Mouse (Mus musculus): ENCODE measurements at regions not wholly inside any gene's neighbourhood (a gene's known extent, or its start where the extent isn't known, plus 50 kb on each side); places are given as distances from the start of the nearest gene placed in this dataset.

GRCm38 (mm10) chr11:31530851-31531250, 140.8 kb downstream of the Bod1 start:
- DNase-seq: no peak

DNA sequence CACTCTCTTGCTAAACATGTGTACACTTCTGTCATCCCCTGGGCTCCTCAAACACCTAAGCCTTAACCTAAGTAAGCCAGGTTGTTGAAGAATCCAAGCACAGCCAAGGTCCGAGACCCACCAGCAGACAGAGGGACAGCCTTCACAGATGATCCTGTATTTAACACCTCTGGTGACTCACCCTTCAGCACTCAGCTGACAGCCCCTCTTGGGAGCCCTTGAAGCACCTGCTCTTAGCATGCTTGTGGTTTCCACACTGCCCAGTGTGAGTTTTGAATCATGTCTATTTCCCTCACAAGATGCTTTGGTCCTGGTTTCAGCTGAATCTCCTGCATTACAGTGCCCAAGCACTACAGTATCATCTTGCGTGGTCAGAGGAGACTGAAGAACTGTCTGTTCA, 142.0 kb downstream of the Bod1 start:
- no peak for DNase-seq

DNA sequence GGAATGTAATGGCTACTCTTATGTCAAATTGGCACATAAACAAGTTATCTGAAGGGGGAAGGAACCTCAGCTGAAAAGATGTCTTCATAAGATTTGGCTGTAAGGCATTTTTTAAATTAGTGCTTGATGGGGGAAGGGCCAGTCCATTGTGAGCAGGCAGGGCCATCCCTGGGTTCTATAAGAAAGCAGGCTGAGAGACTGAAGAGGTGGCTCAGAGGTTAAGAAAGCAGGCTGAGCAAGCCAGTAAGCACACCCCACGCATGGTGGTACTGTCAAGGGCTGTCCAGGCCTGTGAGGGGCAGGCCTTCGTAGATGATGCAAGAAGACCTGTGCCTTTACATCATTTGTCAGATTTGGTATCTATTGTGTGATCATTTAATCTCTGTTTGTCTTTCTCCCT, 147.0 kb downstream of the Bod1 start:
- no peak for DNase-seq

GRCm38 (mm10) chr11:31524065-31524618, 147.5 kb downstream of the Bod1 start:
- no peak for DNase-seq

DNA sequence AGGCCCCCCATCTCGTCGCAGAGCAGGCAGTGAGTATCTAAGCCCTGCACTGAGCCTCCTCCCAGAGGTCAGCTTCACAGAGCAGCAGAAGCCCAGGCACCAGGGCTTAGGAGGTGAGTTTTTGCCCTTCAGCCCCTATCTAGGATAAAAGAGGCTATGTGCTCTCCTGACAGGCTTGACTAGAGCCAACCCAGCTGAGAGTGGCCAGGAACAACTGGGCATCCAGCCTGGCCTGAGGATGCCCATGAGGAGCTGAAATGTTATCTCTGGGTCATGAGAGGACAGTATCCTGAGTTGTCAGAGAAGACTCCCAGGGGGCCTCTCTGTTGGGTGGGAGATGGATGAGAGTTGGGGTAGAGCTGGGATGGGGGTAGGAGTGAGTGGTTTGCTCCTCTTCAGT, 149.6 kb downstream of the Bod1 start:
- no peak for DNase-seq

DNA sequence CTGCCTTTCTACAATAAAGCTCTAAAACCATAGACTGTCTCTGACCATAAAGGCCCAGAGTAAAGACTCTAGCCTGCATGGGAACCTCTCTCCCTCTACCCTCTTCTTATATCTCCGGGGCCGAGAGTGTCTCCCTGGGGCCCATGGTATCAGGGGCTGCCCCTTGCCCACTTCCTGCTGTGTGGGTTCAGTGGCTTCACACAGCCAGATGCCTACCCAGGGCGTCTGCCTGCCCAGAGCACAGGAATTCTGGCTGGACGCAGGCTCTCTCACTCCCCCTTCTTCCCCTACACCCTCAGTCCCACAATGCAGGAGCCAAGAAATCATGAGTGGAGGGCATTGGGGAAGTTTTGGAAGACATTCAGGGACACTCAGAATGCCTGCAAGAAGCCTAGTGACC, 150.8 kb downstream of the Bod1 start:
- no peak for DNase-seq

DNA sequence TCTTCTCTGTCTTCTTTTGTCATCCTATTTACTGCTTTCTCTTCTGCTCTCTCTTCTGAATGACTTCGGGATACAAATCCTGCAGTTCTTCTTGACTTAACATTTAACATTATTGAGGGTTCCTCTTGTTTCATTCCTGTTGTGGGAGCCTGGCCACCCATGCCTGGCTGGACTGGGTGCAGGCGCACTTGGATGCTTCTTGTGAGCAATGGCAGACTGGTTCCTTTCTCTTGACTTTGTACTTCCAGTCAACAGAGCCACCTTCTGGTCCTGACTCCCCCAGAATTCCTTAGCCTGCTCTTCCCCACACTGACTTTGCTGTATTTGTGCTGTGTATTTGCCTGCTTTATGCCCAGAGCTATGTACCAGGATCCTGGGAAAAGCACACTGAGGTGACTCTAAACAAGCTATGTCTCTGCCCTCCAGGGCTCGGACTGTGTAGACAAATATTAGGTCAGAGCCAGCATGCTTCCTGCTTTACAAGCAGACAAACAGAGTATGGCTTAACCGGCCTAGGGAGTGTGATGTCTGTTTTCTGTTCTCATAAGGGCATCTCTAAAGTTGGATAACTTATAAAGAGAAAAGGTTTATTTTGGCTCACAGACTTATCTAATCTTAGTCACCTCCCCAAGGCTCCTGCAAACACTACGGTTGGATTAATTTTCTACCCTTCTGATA, 133.5 kb upstream of the Stc2 start:
- DNase-seq: peak; percentile 1

GRCm38 (mm10) chr11:31485429-31485828, 115.6 kb upstream of the Stc2 start:
- DNase-seq: no peak

GRCm38 (mm10) chr11:31481057-31481340, 111.1 kb upstream of the Stc2 start:
- peak; percentile 10 for DNase-seq

DNA sequence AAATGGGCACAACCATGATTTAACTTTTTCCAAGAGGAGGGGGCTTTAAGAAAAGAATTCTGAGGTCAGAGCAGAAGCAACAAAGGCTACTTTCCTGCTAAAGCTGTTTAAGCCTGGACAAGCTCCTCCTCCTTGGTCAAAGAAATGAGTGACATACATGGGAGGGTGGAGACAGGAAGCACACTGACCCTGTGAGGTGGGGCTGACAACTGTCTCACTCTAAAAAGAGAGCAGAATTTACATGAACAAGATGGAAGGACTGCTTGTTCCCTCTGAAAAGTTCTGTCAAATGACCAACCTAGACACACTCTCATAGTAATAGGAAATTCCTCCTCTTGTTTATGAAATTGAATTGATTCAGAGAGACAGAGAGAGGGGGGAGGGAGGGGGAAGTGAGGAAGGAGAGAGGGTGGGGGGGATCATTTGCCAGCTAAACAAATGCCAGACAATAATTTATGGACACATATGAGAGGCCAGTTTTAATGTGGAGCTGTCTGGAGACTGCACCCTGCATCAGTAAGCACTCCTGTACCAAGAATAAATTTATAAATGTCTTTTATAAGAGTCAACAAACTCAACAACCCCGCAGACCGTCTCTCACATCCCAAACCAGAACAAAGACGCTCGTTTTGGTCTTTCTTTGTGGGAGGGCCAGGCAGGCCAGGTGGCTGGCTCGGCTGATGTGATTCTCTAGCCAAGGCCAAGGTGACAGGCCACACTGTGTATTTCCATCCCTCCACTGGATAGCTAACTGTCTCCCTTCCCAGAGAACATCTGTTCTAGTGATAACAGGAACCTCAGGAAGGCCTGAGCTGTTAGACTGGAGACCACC, 110.6 kb upstream of the Stc2 start:
- peak; percentile 18 for DNase-seq

DNA sequence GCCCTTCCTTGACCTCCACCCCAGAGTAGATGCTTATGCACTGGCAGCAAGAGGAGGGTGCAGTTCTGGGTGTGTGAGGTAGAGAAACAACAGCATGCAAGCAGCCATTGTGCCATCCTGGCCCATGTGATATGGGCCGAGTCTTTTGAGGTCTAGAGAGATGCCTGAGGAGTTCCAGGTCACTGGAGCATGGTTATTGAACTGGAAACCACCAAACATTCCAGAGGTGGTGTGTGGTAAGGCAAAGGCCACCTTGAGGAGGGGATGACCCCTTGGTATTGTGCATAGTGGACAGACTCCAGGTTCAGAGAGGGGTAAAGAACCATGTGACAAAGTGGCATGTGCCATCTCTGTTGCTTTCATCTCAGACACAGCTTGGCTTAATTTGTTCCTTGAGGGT, 107.9 kb upstream of the Stc2 start:
- DNase-seq: no peak

DNA sequence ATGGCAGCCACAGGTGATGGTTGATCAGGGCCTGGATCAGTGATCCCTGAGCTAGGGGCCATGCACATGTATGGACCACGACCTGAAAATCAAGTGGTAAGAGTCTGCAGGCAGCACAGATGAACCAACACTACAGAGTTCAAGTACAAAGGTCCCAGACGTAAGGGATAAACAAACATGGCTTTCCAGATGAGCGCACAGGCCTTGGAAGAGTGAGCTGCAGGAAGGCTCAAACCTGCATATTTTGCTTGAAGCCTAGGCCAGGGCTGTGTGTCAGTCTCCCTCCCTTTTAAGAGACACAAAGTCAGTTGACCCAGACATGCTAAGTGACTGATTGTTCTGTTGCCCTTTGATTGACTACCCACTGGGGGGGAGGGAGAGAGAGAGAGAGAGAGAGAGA, 107.2 kb upstream of the Stc2 start:
- DNase-seq: no peak

DNA sequence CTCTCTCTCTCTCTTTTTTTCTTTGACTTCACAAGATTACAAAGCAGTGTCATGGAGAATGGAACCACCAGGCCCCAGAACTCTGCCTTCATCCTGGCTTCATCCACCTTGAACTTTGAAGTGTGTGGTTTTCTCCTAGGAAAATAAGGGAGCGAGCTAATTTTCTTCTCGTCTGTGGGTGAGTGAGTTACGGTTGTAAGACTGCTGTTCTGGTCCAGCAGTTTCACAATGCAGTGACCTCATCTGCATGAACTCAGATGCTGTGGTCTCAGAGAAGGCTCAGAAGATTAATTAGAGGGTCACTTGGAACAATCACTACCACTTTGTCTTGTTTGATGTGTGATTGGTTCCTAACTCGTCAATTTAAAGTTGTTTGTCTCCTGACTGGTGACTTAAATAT, 103.1 kb upstream of the Stc2 start:
- DNase-seq: no peak

DNA sequence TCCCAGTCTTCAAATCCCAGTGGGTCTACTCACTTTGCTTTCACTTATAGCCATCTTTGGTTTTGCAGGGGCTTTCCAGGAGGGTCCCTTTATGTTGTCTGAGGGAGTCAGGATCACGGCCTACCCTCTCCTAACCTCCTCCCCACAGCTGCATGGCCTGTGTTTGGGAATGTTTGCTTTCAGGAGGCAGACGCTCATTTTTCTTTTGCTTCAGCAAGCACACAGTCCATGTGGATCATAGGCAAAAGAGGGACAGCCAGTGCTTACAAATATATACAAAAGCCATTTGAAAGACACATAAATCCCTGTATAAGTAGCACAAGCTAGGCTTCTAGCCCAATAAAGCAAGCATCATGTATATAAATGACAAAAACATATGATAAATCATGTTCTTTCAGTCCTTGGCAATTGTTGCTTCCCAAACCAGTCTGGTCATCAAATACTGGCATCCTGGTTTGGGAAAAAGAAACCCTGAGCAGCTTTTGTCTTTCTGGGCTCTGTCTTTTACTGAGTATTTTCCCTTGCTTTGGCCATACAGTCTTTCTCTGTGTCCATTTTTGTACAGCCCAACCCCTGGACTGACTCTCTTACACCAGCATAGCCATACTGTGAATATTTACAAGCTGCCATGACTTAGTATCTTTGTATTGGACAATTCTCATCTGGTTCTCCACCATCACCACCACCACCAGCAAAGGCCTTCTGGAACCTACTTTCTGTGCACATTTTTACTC, 101.0 kb upstream of the Stc2 start:
- DNase-seq: no peak

GRCm38 (mm10) chr11:31464844-31465243, 95.0 kb upstream of the Stc2 start:
- peak; percentile 45 for DNase-seq

- DNase-seq: no peak
These were observed 92.6 kb upstream of the Stc2 start for GRCm38 (mm10) chr11:31462440-31462839.

- DNase-seq: no peak
These were observed 92.0 kb upstream of the Stc2 start for GRCm38 (mm10) chr11:31461824-31462223.

DNA sequence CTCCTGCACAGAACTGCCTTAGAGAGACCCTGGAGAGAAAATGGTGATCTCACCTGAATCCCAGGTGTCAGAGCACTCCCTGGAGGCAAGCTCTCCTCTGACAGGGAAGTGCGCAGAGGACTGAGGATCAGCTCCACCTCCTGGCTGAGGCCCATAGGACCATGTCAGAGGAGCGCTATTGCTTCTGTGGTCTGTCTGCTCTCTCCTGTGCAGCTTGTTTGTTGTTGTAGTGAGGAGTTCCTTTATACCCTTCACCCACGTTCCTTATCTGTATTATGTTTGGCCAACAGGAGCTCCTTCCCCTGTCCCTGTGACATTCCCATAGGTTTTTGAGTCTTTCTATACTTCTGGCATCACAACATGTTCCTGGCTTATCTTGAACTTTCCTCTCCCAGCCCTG, 91.5 kb upstream of the Stc2 start:
- DNase-seq: no peak

DNA sequence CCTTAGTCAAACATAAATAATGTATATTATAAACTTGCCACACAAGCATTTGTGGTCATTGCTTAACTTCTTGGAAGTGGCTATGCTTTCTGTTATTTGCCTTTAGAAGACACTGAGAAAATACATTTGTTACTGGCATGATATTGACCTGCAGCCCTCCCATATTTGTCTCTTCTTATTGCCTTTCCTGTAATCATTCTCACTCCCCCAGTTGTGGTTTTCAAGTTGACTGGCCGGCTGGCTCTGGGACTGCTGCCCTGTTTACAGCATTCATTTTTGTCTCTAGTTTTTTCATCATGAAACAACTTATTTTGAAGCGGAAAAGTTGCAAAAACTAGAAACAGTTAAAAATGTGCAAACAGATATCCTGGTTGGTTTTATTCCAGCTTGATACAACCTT, 57.5 kb upstream of the Stc2 start:
- no peak for DNase-seq

Measured in lung, postnatal 36 days (tissue).